Mouse (Mus musculus) hindbrain, embryonic 14.5 days (tissue): ENCODE results near the gene Nbea. TPM values are rescaled to one million over a fixed set of nuclear protein-coding genes. Genes with fewer than 3 reads are reported as not detected.

Experiments used
- ATAC-seq: fragments of 200-750 bp; cut with Nextera tagmentation; 2 replicates; pipeline ENCODE4 v1.8.0; 2017; ENCODE audit warnings: moderate number of reproducible peaks, mild to moderate bottlenecking, moderate TSS enrichment, moderate library complexity; ENCODE audit not compliant: low FRiP score
- DNase-seq: peaks from one replicate; pipeline ENCODE4 v3.0.0-alpha.2; 2015; ENCODE audit warnings: low spot score
- H3K27ac ChIP-seq: fragments of 300-500 bp; sonication (generic); 2 replicates; pipeline ENCODE4 v1.5.1; 2014; ENCODE audit warnings: mild to moderate bottlenecking, moderate library complexity
- H3K27me3 ChIP-seq: fragments of 300-500 bp; sonication (generic); 2 replicates; pipeline ENCODE4 v1.6.1; 2014; ENCODE audit warnings: mild to moderate bottlenecking, low read length, mixed read lengths; ENCODE audit not compliant: control insufficient read depth, insufficient read depth
- H3K36me3 ChIP-seq: fragments of 300-500 bp; sonication (generic); replicated peaks from 2 replicates; pipeline ENCODE4 v1.6.1; 2014; ENCODE audit not compliant: control insufficient read depth, insufficient read depth
- H3K4me1 ChIP-seq: fragments of 300-500 bp; sonication (generic); replicated peaks from 2 replicates; pipeline ENCODE4 v1.6.1; 2014; ENCODE audit warnings: antibody characterized with exemption, low read length, mixed read lengths; ENCODE audit not compliant: control insufficient read depth, insufficient read depth
- H3K4me2 ChIP-seq: fragments of 300-500 bp; sonication (generic); replicated peaks from 2 replicates; pipeline ENCODE4 v1.6.1; 2014; ENCODE audit warnings: mild to moderate bottlenecking, moderate library complexity
- H3K4me3 ChIP-seq: fragments of 300-500 bp; sonication (generic); replicated peaks from 2 replicates; pipeline ENCODE4 v1.5.1; 2014; ENCODE audit warnings: mild to moderate bottlenecking, low read length
- H3K9ac ChIP-seq: fragments of 300-500 bp; sonication (generic); 2 replicates; pipeline ENCODE4 v1.6.1; 2014
- H3K9me3 ChIP-seq: fragments of 300-500 bp; sonication (generic); 2 replicates; pipeline ENCODE4 v1.6.1; 2016; ENCODE audit warnings: low read length; ENCODE audit not compliant: control insufficient read depth
- WGBS: fragments of 180-500 bp; shearing (Covaris S2); extraction: QIAGEN DNeasy Blood & Tissue Kit; methylation state at CpG from one replicate; pipeline ENCODE4 v1.1.7; 2014; 5-methylcytosine and 5-hydroxymethylcytosine counted together
- polyA plus RNA-seq: library from polyadenylated mRNA; unstranded; fragments of >200 nt; fragmentation: Nextera tagmentation; extraction: Ambion mirVana; gene quantifications from 2 replicates; pipeline ENCODE4 v1.2.1, GENCODE M21; 2014

Nbea gene
- polyA plus RNA-seq, 1 experiment from 2014 or later: 86.2 TPM

DNA sequence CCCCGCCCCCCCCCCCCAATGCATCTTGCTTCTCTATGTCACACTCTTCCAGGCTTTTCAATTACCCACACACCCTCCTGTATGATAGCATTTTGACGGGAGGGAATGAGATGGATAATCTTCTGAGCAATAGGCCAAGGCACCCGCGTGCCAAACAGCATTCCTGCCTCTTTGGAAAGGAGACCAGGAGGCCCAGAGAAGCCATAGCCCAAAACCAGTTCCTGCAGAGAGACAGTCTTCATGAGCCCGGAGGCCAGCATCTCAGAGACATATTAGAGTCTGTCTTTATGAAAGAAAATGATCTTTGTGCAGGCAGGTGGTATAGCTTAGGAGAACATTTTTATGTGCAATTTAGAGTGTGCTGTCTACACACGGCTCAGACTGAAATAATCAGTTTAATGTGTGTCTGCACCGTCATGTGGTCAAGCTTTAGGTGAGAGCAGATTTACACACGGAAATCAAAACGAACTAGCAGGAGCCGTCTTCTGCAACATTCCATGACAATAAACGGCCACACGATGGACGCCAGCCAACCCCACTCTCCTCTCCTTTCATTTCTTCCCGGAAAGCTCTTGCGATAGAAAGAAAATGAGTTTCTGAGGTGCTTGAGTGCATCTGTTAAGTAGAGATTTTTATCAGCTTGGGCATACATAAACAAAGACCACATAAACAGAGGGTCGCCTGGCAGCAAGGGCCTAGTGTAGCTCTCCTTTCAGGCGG lies 584.0 kb downstream of the Nbea start:
- ATAC-seq (0 out of 2 replicates have a peak, but pooled peaks have one; percentile 48), DNase-seq (no peak)
- Histone ChIP-seq H3K4me2 (no peak overlapping the region), H3K4me1 (peaks cover 11% of the 10 kb centered on the region; the same call in 1 of the 2 replicates), H3K36me3 (no peaks in the 10 kb centered on the region), H3K4me3 (no peak overlapping the region), H3K27me3 (no peaks in the 10 kb centered on the region), H3K9ac (no peak overlapping the region), H3K27ac (peak overlapping the region; percentile 36), H3K9me3 (no peaks in the 10 kb centered on the region)
- 67% methylated on average over 17 of the region's 17 CpGs for WGBS

DNA sequence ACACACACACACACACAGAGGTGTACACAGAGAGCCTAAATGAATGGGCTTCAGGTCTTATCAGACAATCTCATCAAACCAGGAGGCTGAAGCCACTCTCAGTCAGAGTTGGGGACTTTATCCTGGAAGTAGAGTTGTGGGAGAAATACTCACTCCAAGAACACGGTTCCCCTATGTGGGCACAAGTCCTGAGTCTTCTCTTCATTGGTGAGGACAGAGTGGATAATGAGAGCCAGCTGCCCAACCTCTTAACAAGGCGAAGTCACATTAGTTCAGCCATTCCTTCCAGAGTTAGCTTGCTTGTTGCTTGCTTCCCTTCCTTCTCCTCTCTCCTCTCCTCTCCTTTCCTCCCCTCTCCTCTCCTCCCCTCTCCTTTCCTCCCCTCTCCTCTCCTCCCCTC lies 584.8 kb downstream of the Nbea start:
- H3K4me1 ChIP-seq: peaks cover 11% of the 10 kb centered on the region; the same call in 1 of the 2 replicates
- DNase-seq (no peak), ATAC-seq (no peak)
- WGBS: 88% methylated on average over 2 of the region's 2 CpGs
- no peaks in the 10 kb centered on the region for H3K36me3 ChIP-seq
- no peaks in the 10 kb centered on the region for H3K9me3 ChIP-seq
- no peak overlapping the region for H3K9ac ChIP-seq
- H3K27ac ChIP-seq: no peak overlapping the region
- no peaks in the 10 kb centered on the region for H3K27me3 ChIP-seq
- H3K4me2 ChIP-seq: no peak overlapping the region
- H3K4me3 ChIP-seq: no peak overlapping the region

GRCm38 (mm10) chr3:55593312-55593711 lies 590.2 kb downstream of the Nbea start:
- no peak overlapping the region for H3K9ac ChIP-seq
- 61% methylated on average over 5 of the region's 5 CpGs for WGBS

DNA sequence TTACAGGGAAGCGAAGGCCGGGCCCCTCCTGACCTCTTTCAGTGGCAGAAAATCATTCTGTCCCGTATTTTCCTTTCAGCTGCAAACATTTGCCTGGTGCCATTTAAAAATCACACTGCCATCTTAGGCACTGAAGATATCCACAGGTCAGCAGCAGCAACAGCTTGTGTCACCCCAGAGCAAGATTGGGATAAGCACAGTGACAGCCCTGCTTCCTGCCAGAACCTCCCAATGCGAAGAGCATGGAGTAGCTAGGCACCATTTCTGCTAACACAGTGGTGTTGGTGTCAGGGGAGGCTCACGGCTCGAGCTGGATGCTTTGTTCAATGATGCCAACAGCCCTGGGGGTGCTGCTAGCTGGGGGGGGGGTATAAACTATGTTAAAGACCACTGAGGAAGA lies 592.8 kb downstream of the Nbea start:
- Histone ChIP-seq H3K9me3 (no peaks in the 10 kb centered on the region), H3K4me1 (peaks cover 29% of the 10 kb centered on the region), H3K27ac (no peak overlapping the region), H3K4me3 (no peak overlapping the region), H3K27me3 (no peaks in the 10 kb centered on the region), H3K4me2 (no peak overlapping the region), H3K36me3 (no peaks in the 10 kb centered on the region), H3K9ac (no peak overlapping the region)
- ATAC-seq (no peak), DNase-seq (no peak)
- WGBS: 75% methylated on average over 6 of the region's 6 CpGs

More at GRCm38 (mm10) chr3:55593312-55593711, 590.2 kb downstream of the Nbea start:
- H3K27me3 ChIP-seq: no peaks in the 10 kb centered on the region
- ATAC-seq (no peak), DNase-seq (no peak)
- H3K36me3 ChIP-seq: no peaks in the 10 kb centered on the region
- H3K27ac ChIP-seq: no peak overlapping the region
- H3K4me2 ChIP-seq: no peak overlapping the region
- H3K4me1 ChIP-seq: peaks cover 18% of the 10 kb centered on the region; the same call in 1 of the 2 replicates
- H3K9me3 ChIP-seq: no peaks in the 10 kb centered on the region
- no peak overlapping the region for H3K4me3 ChIP-seq

DNA sequence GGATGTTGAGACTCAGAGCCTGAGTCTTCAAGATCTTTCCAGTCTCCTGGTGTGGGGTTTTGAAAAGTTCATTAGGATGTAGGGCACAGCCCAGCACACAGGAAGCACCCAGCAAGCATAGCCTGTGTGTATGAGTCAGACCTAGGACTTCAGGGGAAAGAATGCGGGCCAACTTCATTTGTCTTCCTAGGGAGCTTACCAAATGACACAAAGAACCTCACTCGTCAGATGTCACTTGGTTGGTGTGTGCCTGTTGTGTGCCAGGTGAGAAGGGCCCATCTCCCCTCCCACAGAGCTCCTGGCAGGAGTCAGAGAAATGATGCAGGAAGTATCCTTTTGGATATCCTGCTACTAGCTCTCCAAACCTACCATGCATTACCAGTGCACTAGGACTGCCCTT lies 593.2 kb downstream of the Nbea start:
- Histone ChIP-seq H3K9ac (no peak overlapping the region), H3K36me3 (no peaks in the 10 kb centered on the region), H3K4me3 (no peak overlapping the region), H3K4me2 (no peak overlapping the region), H3K27me3 (no peaks in the 10 kb centered on the region), H3K4me1 (peaks cover 29% of the 10 kb centered on the region), H3K9me3 (no peaks in the 10 kb centered on the region), H3K27ac (no peak overlapping the region)
- ATAC-seq (no peak), DNase-seq (no peak)
- 56% methylated on average over 2 of the region's 2 CpGs for WGBS

DNA sequence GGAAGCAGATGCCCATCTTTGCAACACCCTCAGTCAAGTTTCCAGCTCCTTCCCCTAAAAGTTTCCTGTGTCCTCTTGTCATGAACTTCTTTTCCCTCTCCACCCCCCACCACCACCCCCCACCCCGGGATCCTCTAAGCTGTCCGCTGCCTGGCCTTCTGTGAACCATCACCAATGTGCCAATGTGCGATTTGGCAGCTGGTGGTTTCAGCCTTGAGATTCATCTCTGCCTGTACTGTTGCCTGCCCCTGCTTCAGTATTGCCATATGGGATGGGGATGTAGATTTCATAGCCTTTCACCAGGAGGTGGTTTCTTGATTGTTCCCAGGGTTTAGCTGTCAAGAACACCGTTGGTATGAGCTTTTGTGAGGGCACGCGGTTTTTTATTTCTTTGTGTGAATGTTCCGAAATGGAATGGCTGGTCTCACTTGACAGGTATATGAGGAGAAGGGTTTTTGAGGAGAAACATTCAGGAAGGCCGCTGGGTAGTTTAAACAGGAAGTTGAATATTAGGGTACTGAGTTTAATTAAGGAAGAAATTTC lies 594.0 kb downstream of the Nbea start:
- Histone ChIP-seq H3K9ac (no peak overlapping the region), H3K36me3 (no peaks in the 10 kb centered on the region), H3K4me3 (no peak overlapping the region), H3K27me3 (no peaks in the 10 kb centered on the region), H3K4me2 (no peak overlapping the region), H3K4me1 (peaks cover 29% of the 10 kb centered on the region), H3K9me3 (no peaks in the 10 kb centered on the region), H3K27ac (no peak overlapping the region)
- DNase-seq: no peak
- no peak for ATAC-seq
- 71% methylated on average over 8 of the region's 8 CpGs for WGBS

GRCm38 (mm10) chr3:55587972-55588946 lies 595.2 kb downstream of the Nbea start:
- Histone ChIP-seq H3K9ac (no peak overlapping the region), H3K27me3 (no peaks in the 10 kb centered on the region), H3K4me3 (no peak overlapping the region), H3K4me2 (no peak overlapping the region), H3K9me3 (no peaks in the 10 kb centered on the region), H3K4me1 (peaks cover 29% of the 10 kb centered on the region), H3K36me3 (no peaks in the 10 kb centered on the region), H3K27ac (peak overlapping the region; percentile 39)
- DNase-seq: no peak
- 8% methylated on average over 12 of the region's 12 CpGs for WGBS
- peak; percentile 73 for ATAC-seq

- no peaks in the 10 kb centered on the region for H3K9me3 ChIP-seq
- H3K9ac ChIP-seq: no peak overlapping the region
- H3K36me3 ChIP-seq: no peaks in the 10 kb centered on the region
- no peak overlapping the region for H3K4me3 ChIP-seq
- H3K4me2 ChIP-seq: no peak overlapping the region
- DNase-seq: no peak
- no peaks in the 10 kb centered on the region for H3K27me3 ChIP-seq
- H3K27ac ChIP-seq: peak overlapping the region; percentile 39; the same call in 1 of the 2 replicates
- peaks cover 29% of the 10 kb centered on the region for H3K4me1 ChIP-seq
- 0 out of 2 replicates have a peak, but pooled peaks have one; percentile 13 for ATAC-seq
- WGBS: 22% methylated on average over 12 of the region's 12 CpGs
Measured at GRCm38 (mm10) chr3:55587434-55587971, 596.0 kb downstream of the Nbea start.
